Mouse (Mus musculus): ENCODE data around the gene Parp6.

The Parp6 gene

GRCm38 (mm10) chr9:59616622-59617306 lies at the start of gene Parp6:
Gene Parp6 (plus strand): TSS chr9:59617284.
- DNase-seq (ENCODE audit: low read depth in 1 of 2, low spot score in 2 of 2), result peak; percentile 98

- no peak for DNase-seq (ENCODE audit: low read depth in 1 of 2, low spot score in 2 of 2)
Observed at GRCm38 (mm10) chr9:59571852-59572251, 45.2 kb upstream of the Parp6 start.

GRCm38 (mm10) chr9:59577401-59577800 lies 39.7 kb upstream of the Parp6 start:
- DNase-seq (ENCODE audit: low read depth in 1 of 2, low spot score in 2 of 2), result no peak

GRCm38 (mm10) chr9:59577844-59578504 lies 39.1 kb upstream of the Parp6 start, which contains the start of gene Celf6:
Gene Celf6 (plus strand): TSS chr9:59577917.
- peak; percentile 10 to 14 for DNase-seq (ENCODE audit: low read depth in 1 of 2, low spot score in 2 of 2)

- no peak for DNase-seq (ENCODE audit: low read depth in 1 of 2, low spot score in 2 of 2)
Observed at GRCm38 (mm10) chr9:59578505-59578867, 38.6 kb upstream of the Parp6 start.

- DNase-seq (ENCODE audit: low read depth in 1 of 2, low spot score in 2 of 2), result peak; percentile 12 to 28
Observed at GRCm38 (mm10) chr9:59584871-59585308, 32.2 kb upstream of the Parp6 start.

- no peak for DNase-seq (ENCODE audit: low read depth in 1 of 2, low spot score in 2 of 2)
Observed at GRCm38 (mm10) chr9:59588252-59588651, 28.8 kb upstream of the Parp6 start.

GRCm38 (mm10) chr9:59588710-59589671 lies 28.1 kb upstream of the Parp6 start:
- no peak for DNase-seq (ENCODE audit: low read depth in 1 of 2, low spot score in 2 of 2)

GRCm38 (mm10) chr9:59589703-59590439 lies 27.2 kb upstream of the Parp6 start:
- DNase-seq (ENCODE audit: low read depth in 1 of 2, low spot score in 2 of 2), result no peak

- DNase-seq (ENCODE audit: low read depth in 1 of 2, low spot score in 2 of 2), result no peak
Observed at GRCm38 (mm10) chr9:59601661-59602060, 15.4 kb upstream of the Parp6 start.

GRCm38 (mm10) chr9:59605967-59606366 lies 11.1 kb upstream of the Parp6 start:
- no peak for DNase-seq (ENCODE audit: low read depth in 1 of 2, low spot score in 2 of 2)

- DNase-seq (ENCODE audit: low read depth in 1 of 2, low spot score in 2 of 2), result no peak
Observed at GRCm38 (mm10) chr9:59610950-59611349, 6.1 kb upstream of the Parp6 start.

GRCm38 (mm10) chr9:59615797-59616196 lies 1.3 kb upstream of the Parp6 start:
- DNase-seq (ENCODE audit: low read depth in 1 of 2, low spot score in 2 of 2), result no peak

GRCm38 (mm10) chr9:59617307-59617973 lies 356 bp downstream of the Parp6 start:
- DNase-seq (ENCODE audit: low read depth in 1 of 2, low spot score in 2 of 2), result no peak

GRCm38 (mm10) chr9:59638372-59638771 lies 21.3 kb downstream of the Parp6 start:
- DNase-seq (ENCODE audit: low read depth in 1 of 2, low spot score in 2 of 2), result no peak

- no peak for DNase-seq (ENCODE audit: low read depth in 1 of 2, low spot score in 2 of 2)
Observed at GRCm38 (mm10) chr9:59639936-59640335, 22.9 kb downstream of the Parp6 start.

- no peak for DNase-seq (ENCODE audit: low read depth in 1 of 2, low spot score in 2 of 2)
Observed at GRCm38 (mm10) chr9:59641320-59641719, 24.2 kb downstream of the Parp6 start.

GRCm38 (mm10) chr9:59649911-59650310 lies 32.8 kb downstream of the Parp6 start:
- no peak for DNase-seq (ENCODE audit: low read depth in 1 of 2, low spot score in 2 of 2)

GRCm38 (mm10) chr9:59653371-59653770 lies 36.3 kb downstream of the Parp6 start:
- peak; percentile 22 to 45 for DNase-seq (ENCODE audit: low read depth in 1 of 2, low spot score in 2 of 2)

GRCm38 (mm10) chr9:59654450-59654983 lies 37.4 kb downstream of the Parp6 start:
- no peak for DNase-seq (ENCODE audit: low read depth in 1 of 2, low spot score in 2 of 2)
